Mouse (Mus musculus) kidney, adult 8-10 months (tissue): ENCODE measurements around the gene Lrrc8a.

ENCODE experiments used
- DNase-seq, 2 experiments: peaks; one replicate each; pipeline ENCODE4 v3.0.0; 2022

The Lrrc8a gene

GRCm38 (mm10) chr2:30239777-30240176 is 2.3 kb downstream of the Lrrc8a start:
- peak; percentile 68 to 70 for DNase-seq

GRCm38 (mm10) chr2:30240267-30240666 is 2.8 kb downstream of the Lrrc8a start, which contains the start of gene Gm28035:
TSS of gene Gm28035 (plus strand) at chr2:30240567.
- no peak for DNase-seq

DNA sequence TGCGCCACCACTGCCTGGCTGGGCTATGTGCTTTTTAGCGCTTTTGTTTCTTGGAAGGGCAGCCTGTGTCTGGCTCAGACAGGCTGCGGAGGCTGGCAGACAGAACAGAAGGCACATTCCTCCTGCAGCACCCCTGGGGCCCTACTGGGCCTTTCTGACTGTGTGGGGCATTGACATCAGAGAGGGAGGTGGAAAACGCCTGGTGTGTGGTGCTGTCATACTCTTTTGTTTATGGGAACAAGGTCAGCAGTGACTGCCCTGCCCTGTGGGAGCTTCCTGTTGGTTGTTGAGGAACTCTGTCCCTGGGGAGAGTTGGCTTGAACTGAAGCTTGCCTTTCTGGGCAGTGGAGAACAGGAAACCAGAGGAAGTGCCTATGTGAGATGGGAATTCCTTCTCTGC is 5.0 kb downstream of the Lrrc8a start:
- DNase-seq: peak; percentile 77 to 89

- no peak for DNase-seq
Measured at GRCm38 (mm10) chr2:30243391-30243790, 5.9 kb downstream of the Lrrc8a start.

DNA sequence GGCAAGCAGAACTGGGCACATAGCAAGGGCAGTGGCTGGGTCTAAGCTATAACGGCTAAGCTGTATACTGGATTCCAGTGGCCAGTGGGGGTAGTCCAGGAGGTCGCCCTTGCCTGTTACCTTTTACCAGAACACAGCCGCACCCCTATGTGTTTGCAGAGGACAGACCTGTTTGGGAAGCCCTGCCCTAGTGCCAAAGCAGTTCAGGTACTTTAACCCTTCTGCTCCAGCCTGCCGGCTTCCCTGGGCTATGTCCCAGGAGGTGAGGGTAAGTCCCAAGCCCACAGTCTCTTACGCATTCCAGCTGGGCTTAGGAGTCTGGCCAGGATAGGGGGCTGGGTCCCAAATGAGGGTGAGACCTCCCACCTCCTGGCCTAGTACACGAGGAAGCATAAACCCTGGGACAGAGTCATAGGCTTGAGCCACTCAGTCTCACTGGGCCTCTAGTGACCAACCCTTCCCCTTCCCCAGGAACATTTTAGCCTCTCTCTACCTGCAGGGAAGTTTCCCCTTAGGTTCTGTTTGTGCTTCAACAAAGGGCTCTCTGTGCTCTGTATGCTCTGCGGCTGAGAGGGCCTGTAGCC is 7.2 kb downstream of the Lrrc8a start:
- no peak for DNase-seq

- no peak for DNase-seq
Measured at GRCm38 (mm10) chr2:30247036-30247435, 9.5 kb downstream of the Lrrc8a start.

- DNase-seq: no peak
Measured at GRCm38 (mm10) chr2:30247681-30248080, 10.2 kb downstream of the Lrrc8a start.

DNA sequence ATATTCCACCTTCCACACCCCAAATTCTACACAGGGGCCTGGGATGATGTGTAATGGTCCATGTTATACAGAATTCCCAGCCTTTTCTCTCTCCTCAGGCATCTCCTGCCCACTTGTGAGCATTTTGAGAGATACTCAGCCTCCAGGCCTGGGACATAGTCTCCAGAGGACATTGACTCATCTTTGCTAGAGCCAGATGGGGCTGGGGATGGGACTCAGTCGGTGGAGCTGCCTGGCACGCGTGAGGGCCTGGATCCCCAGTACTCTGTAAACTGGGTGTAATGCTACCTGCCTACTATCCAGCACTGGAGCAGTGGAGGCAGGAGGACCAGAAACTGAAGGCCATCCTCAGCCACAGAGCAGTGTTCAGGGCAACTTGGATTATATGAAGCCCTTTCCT is 11.7 kb downstream of the Lrrc8a start:
- DNase-seq: no peak

- no peak for DNase-seq
Measured at GRCm38 (mm10) chr2:30250166-30251128, 12.9 kb downstream of the Lrrc8a start.

GRCm38 (mm10) chr2:30251417-30252104 is 14.0 kb downstream of the Lrrc8a start:
- no peak for DNase-seq

- no peak for DNase-seq
Measured at GRCm38 (mm10) chr2:30252521-30252920, 15.0 kb downstream of the Lrrc8a start.

GRCm38 (mm10) chr2:30253809-30254208 is 16.3 kb downstream of the Lrrc8a start:
- DNase-seq: no peak

DNA sequence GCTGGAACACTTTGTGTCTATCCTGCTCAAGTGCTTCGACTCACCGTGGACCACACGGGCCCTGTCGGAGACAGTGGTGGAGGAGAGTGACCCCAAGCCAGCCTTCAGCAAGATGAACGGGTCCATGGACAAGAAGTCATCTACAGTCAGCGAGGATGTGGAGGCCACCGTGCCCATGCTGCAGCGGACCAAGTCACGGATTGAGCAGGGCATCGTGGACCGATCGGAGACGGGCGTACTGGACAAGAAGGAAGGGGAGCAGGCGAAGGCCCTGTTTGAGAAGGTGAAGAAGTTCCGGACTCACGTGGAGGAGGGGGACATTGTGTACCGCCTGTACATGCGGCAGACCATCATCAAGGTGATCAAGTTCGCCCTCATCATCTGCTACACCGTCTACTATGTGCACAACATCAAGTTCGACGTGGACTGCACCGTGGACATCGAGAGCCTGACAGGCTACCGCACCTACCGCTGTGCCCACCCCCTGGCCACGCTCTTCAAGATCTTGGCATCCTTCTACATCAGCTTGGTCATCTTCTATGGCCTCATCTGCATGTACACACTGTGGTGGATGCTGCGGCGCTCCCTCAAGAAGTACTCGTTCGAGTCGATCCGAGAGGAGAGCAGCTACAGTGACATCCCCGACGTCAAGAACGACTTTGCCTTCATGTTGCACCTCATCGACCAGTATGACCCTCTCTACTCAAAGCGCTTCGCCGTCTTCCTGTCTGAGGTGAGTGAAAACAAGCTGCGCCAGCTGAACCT is 18.3 kb downstream of the Lrrc8a start:
- DNase-seq: no peak

DNA sequence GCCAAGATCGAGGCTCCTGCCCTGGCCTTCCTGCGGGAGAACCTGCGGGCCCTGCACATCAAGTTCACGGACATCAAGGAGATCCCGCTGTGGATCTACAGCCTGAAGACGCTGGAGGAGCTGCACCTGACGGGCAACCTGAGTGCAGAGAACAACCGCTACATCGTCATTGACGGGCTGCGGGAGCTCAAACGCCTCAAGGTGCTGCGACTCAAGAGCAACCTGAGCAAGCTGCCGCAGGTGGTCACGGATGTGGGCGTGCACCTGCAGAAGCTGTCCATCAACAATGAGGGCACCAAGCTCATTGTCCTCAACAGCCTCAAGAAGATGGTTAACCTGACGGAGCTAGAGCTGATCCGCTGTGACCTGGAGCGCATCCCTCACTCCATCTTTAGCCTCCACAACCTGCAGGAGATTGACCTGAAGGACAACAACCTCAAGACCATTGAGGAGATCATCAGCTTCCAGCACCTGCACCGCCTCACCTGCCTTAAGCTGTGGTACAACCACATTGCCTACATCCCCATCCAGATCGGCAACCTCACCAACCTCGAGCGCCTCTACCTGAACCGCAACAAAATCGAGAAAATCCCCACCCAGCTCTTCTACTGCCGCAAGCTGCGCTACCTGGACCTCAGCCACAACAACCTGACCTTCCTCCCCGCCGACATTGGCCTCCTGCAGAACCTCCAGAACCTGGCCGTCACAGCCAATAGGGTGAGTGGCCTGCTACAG is 19.3 kb downstream of the Lrrc8a start:
- DNase-seq: no peak

DNA sequence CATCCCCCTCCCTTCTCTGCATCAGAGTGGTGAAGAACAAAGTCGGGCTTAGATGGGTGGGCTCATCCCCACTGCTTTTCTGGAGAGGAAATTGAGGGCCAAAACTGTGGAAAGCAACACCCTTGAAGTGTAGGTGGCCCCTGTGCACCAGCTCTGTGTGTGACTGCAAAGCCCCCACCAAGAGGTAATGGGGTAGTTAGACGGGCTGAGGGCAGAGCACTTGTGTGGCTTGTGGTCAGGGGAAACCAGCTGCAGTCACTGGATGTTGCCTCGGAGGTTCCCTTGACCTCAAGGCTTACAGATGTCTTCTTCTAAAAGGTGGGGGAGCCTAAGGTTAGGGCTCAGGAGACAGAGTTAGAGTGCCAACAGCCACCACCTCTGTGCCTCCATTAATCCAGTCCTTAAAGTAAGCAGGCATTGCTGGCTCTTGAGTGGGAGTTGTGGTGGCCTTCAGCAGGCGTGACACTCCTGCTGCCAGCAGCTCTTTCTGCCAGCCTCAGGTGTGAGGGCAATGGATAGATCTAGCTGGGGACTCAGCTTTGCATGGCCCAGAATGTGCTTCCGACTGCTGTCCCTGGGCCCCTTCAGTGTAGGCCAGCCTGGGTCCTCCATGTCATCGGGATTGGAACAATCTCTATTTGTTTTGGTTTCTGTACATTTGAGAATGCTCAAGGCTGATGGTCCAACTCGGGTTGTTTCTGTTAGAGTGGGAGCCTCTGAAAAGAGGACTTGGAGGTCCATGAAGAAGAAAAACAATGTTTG is 20.4 kb downstream of the Lrrc8a start:
- no peak for DNase-seq

DNA sequence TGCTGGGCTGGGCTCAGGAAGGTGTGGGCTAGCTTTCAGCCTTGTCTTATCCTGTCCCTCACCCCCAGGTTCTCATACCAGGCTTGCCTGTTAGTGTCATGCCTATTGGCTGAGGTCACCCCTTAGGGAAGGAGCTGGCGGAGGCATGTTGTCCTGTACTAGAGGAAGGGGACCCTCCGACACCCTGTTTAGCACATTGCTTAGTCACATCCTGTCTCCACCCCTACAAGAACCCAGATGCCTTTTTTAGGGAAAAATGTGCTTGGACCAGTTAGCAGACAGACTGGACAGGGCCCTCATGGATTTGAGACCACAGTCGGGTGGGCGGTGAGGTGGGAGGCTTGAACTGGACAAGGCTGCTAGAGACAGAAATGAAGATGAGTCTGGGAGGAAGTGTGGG is 21.1 kb downstream of the Lrrc8a start:
- DNase-seq: peak; percentile 50 to 63

GRCm38 (mm10) chr2:30259131-30260064 is 21.9 kb downstream of the Lrrc8a start:
- peak; percentile 56 for DNase-seq

DNA sequence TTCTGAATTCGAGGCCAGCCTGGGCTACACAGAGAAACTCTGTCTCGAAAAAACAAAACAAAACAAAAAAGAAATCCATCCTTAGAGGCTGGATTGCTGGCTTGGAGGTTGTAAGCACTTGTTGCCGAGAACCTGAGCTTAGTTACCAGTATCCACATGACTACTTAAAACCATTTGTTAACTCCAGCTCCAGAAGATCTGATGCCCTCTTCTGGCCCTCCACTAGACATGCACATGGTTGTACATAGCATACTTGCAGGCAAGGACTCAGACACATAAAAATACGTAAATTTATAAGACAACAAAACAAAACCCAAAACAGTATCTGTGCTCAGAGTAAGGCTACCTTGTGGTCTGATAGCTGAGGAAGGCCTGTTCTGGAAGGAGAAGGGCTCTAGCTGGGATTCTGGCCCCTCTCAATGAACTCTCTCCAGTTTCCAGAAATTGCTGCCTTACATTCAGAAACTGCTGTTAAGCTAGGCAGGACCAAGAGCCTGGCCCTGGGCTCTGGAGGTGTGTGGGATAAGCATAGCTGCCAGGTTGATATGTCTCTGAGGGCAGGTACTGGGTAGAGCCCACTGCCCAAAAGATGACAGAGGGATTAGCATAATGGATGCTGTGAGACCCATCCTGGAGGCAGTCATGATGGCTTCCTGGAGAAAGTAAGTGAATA is 23.7 kb downstream of the Lrrc8a start:
- no peak for DNase-seq
